Mouse (Mus musculus) right cerebral cortex, postnatal 36 days (tissue): ENCODE data around the gene Arrb1.
"Not testable (repeated sequence)": the region's sequence is repeated elsewhere in the genome, so short reads cannot be mapped to it uniquely, and the experiment has no call there.

Experiments used
- DNase-seq, 2 experiments: peaks; one replicate each; pipeline ENCODE4 v3.0.0; 2022; ENCODE audit warnings: low spot score in 2 of 2, mixed read lengths in 1 of 2

Gene Arrb1

DNA sequence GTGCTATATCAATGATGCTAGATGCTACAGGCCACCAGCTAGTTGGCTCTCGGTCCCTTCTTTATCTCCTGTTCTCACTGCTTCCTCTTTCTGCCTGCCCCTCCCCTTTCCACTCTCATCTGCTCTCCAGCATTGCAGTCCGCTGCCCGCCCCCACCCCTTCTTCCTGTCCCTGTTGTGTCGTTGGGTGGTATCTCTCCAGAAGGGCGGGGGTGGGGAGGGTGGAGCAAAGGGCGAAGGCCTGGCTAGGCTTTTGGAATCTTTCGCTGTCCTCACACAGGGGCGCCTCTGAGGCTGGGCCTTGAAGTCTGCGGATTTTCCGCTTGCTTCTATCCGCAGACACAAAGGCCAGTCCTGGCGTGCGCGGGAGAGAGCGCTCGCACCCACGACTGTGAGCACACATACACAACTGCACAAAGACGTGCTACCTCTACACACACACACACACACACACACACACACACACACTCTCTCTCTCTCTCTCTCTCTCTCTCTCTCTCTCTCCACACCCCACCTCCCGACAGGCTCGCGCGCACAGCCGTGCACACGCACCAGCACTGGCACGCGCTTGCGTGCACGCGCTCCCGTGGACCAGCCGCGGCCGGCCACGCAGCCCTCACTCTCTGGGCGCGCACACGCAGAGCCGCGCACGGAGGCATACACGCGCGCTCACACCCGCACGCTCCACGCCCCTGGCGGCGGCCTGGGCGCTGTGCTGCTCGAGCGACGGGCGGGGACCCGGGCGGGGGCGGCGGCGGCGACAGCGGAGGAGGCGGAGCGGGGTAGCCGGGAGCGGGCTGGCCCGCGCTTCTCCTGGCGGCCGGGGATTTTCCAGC, at the start of gene Arrb1:
Arrb1 (plus strand) TSS at position 566 of the 835 bp plus-strand sequence.
- peak; percentile 78 to 82 for DNase-seq

DNA sequence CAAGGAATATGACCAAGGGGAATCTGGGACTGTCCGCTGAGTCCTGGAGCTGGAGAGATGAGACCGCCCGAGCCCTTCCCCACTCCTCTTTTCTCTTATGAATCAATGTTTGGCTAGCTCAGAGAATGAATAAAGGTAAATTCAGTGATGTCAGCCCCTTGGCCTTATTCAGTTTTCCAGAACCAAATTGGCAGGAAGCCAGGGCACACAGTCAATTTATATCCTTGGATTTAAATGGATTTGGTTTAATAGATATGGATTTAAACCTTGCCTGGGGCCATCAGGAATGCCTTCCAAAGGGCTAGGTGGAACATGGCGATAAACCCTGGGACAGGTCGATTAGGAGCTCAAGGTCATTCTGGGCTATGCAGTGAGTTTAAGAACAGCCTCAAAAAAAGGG, 45.6 kb upstream of the Arrb1 start:
- no peak for DNase-seq

DNA sequence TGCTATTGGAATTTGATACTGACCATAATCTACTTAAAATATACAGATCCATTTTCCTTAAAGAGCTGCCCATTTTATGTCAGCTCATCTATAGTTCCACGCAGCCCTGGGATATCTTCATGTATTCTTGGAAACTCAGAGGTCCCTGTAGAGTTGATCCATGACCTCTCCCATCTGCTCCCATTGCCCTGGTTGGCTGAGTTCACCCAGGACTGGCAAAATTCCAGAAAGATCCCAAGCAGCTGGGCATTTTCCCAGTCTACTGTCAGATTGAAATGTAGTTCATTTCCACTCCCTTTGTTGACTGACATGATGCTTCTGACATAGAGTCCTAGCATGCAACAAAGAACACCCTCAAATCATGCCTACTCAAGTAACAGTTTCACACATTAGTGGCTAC, 36.1 kb upstream of the Arrb1 start:
- no peak for DNase-seq

DNA sequence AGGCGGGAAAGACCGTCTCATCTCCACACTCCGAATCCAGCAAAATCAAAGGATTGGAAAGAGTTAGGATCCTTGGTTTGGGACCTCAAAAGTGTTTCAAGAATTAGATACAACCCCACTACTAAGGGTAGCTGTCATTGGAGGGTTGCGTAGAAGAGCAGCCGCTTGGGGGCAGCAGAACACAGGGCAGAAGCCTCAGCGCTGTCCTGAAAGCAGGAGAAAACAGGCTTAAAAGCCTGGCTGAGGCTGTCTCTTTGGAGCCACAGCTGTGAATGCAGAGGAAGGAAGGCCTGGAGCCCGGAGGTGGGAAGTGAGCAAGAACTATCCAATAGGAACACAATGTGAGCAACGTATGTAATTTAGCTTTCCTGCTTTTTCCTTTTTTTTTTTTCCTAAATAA, 35.1 kb upstream of the Arrb1 start:
- DNase-seq, result peak; percentile 67 to 82

DNA sequence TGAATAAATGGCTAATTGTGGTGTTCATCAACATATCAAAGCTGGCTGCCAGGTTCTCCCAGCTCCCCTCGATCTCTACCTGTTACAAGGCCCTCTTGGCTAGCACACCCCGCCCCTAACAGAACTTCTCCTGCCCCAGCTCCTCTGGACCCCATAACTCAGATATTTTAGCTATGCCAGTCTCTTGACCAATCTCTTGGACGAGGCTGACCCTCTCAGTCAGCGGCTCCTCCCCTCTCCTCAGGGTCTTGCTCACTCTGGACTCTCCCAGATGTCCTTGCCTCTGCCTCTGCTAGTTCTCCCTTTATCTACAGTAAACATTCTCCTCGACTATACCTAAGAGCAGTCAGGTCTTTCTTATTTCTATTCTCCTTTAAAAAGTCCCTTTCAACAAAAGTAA, 34.6 kb upstream of the Arrb1 start:
- DNase-seq, result no peak

DNA sequence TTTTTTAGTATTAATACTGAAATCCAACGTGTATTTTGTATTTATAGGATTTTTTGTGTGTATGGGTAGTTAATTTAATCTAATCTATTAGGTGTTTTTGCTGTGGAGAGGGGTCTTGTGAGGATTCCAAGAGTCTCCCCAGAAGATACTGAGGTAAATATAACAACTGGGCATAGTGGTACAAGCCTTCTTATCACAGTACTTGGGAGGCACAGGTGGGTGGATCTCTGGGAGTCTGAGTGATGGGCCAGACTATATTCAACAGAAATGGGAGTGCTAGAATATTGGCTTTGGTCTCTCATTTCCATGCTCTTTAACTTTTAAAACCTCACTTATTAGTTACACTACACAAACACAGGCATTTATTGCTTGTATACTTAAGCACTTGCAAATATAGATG, 34.1 kb upstream of the Arrb1 start:
- no peak for DNase-seq

DNA sequence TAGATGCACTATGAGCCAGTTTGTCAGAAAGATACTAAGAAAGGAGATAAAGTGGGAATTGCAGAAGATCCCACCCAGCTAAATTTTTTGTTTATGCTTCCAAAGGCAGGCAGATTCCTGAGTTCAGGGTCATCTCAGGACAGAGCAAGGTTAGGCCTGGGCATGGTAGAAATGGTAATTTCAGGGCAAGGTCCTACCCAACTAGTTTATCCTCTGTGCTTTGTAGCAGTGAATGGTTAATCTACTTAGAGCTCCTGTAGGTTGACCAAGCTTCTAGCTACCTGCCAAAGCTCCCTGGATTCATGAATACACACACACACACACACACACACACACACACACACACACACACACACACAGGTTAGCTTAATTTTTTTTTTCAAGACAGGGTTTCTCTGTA, 30.7 kb upstream of the Arrb1 start:
- DNase-seq, result no peak

DNA sequence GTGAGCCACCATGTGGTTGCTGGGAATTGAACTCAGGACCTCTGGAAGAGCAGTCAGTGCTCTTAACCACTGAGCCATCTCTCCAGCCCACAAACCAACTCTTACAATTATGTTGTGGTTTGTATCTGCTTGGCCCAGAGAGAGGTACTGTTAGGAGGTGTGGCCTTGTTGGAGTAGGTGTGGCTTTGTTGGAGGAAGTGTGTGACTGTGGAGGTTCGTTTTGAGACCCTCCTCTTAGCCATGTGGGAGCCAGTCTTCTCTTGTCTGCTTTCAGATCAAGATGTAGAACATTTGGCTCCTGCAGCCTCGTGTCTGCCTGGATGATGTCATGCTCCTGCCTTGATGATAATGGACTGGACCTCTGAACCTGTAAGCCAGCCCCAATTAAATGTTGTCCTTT, 27.1 kb upstream of the Arrb1 start:
- not testable (repeated sequence) for DNase-seq

DNA sequence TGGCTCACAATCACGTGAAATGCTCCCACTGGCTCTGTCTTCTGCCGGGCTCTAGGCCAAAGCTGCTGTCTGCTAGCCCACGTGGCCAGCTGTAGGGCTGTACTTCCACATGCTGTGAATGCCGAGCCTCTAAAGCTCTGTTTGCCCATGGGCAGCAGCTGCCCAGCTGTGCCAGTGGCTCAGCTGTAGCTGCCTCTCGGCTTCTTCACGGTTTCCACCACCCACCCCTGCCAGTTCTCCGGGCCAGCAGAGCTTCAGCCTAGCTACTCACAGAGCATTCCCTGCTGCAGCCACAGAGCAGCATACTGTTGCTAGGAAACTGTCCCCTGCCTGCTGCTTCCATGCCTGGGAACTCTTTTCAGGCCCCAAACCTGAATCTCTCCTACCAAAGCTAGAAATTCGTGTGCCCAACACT, 25.2 kb upstream of the Arrb1 start:
- peak; percentile 62 to 66 for DNase-seq

DNA sequence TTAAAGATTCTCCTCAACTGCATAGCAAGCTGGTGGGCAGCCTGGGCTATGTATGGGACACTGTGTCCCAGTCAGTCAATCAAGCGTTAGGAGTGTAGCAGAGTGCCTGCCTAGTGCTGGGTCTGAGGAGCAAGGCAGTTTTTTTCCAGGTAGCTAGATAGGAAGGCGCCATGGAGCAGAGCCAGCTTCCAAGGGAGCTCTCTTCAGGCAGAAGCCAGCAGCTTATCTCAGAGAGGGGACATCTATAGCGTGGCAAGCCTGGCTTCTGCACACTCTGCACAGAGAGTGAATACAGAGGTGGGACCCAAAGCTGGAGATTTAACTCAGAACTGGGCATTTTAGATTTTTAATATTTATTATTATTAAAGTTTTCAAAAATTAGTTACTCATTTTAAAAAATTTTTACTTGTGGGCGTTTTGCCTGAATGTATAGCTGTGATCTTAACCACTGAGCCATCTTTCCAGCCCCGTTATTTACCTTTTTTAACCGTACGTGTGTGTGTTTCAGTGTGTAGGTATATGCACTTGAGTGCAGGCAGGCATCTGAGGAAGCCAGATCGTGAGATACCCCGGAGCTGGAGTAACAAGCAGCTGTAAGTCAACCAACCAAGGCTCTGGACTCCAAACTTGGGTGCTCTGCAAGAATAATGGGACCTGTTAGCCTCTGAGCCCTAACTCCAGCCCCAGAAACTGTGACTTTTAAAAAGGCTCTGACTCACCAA, 19.0 kb upstream of the Arrb1 start:
- DNase-seq, result no peak

DNA sequence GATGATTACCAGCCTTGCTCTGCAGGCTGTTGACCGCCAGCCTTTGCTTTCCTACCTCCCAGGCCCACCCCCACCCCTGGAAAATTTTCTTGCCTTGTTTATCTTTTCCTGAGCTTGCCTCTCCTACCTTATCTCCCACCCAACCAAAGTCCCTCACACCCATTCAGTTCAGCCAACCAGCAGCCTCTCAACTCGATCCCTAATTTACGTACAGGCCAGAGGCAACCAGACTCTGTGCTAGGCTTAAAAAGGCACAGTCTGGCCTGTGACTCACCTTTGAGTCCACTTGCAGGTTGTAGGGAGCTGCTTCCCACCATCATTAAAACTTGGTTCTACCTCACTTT, 18.5 kb upstream of the Arrb1 start:
- no peak for DNase-seq

DNA sequence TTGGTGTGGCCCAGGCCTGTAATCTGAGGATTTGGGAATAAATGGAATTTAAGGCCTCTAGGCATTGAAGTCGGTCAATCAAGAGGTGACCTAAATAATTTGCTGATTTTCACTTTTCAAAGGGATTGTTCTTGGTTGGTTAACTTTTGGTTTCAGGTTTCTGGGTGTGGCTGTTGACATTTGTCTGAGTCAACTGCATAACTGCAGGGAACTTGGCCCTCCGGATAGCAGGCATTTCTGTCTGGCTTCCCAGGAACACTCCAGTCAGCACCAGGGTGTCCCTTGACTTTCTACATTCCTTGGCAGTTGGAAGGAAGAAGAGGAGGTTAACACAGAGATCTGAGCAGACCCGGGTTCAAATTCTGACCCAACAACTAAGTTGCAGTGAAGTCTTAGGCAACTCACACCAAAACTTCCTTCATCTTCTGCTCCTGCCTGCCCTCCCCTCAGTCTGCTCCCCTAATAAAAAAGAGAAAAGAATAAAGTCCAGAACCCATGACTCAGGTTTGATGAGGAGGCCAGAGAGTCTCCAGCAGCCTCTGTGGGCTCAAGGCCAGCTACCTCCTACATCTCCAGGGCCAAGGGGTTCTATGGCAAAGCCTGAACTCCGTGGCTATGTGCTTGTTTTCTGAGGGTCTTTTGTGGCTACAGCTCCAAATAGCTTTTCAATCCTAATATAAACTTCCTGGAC, 16.2 kb upstream of the Arrb1 start:
- DNase-seq, result no peak

DNA sequence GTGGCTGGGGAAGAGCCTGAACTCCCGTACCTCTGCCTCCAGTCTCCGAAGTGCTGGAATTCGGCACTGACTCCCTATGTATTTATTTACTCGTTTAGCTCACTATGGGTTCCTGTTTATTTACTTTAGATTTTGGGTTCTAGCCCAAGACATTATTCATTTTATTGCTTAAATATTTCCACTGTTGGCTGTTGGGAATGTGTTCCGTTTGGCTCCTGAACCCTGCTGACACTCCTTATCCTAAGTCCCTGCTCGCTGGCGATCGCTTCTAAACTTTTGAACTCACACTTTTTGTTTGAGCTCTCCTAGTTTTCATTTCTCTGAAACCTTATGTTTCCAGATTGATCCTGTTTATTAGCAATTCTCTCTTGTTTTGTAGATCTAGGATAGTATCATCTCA, 12.1 kb upstream of the Arrb1 start:
- no peak for DNase-seq

DNA sequence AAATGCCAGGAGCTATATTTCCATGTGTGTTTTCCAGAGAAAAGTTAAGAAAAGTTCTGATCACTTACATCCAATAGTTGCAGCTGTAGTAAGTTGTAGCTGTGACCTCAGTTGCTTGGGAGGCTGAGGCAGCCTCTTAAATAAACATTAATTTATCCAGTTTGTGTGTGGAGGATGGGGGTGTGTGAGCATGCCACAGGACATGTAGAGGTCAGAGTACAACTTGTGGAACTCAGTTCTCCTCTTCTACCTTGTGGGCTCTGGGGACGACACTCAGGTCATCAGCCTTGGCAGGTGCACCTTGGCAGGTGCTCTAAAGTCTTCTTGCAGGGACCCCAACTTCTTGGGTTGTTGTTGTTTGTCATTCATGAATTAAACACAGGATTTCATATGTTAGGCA, 11.4 kb upstream of the Arrb1 start:
- no peak for DNase-seq

DNA sequence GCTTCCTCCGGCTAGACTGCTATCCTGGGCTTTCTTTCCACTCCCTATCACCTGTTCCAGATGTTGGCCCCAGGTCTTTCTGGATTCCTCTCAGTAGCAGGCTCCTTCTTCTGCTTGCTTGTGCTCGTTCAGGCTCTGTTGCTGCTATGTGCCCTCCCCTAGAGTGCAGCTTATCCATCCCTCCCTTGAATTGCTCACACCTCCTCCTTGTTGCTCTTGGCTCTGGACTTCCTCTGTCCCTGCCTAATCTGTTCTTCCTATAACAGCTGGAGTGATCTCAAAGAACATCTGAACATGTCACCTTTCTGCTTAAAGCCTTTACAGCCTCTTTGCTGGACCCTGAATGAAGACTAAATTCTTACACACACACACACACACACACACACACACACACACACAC, 6.7 kb upstream of the Arrb1 start:
- DNase-seq, result no peak

DNA sequence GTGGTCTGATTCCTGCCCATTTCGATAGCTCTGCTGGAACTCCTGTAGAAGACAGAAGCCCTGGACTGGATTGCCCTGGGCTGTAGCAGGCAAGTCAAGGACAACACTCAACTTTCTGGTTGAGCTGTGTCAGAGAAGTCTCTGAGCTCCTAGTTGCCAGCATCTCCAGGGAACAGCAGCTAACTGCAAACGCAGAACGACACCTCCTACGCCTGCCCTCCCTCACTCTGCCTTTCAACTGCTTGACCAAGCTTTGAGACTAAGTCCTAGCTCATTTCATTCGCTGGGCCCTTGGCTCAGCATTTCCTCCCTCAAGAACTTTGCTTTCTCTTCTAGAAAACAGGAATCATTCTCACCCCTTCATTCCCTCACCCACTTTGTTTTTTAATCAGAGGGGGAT, 5.9 kb upstream of the Arrb1 start:
- DNase-seq, result peak in 1 of 2 experiments; percentile 79

DNA sequence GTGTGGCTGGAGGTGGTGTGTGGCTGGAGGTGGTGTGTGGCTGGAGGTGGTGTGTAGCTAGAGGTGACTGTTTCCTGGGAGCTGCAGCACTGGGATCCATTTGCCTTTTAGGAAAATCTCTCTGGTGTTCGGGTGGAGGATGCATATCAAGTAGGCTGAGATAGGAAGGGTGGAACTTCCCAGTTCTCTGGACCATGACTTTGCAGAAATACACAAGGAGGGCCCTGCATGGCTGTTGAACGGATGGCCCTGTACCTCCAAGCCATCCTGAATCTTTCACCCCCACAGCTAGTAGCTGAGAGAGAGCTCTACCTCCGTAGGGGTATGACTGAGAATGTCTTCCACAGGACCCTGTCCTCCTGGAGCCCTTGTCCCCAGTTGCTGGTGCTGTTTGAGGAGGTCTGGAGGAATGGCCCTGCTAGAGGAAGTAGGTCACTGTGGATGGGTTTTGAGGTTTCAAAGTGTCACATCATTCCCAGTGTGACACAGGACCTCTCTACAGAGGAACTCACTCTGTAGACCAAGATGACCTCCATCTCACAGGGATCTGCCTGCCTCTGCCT, 3.8 kb upstream of the Arrb1 start:
- DNase-seq, result no peak

DNA sequence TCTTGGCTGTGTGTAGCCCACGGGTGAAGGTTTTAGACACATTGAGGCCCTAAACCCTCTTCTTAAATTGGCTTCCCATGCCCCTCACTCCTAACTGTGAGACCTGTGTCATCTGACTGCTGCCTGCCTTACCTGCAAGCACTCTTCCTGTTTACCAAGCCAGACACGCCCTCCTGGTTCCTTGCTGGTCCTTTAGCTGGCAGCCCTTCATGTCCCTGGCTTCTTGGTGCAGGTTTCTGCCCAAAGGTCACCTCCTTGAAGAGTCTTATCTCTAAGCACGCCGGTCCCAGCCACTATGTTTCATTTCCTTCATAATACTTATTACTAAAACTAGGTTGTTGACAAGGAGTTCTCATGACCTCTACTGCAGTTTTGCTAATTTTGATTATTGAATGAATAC, 2.7 kb upstream of the Arrb1 start:
- no peak for DNase-seq

DNA sequence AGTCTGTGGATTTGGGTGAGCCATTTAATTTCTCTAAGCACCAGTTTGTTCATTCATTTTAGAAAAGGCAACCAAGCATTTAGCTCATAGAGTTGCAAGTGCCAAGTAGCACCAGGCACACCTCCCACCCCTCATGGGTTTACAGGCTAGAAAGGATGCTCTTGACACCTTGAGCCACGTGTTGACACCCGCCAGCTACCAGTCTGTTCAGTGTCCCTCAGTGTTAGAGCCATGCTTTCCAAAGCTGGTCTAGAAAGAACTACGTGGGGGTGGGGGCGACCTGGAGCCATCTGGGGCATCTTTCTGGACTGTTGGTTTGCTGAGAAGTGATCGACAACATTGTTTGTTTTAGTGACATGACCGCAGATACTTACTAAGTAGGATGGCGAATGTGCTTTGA, 1.7 kb upstream of the Arrb1 start:
- no peak for DNase-seq

DNA sequence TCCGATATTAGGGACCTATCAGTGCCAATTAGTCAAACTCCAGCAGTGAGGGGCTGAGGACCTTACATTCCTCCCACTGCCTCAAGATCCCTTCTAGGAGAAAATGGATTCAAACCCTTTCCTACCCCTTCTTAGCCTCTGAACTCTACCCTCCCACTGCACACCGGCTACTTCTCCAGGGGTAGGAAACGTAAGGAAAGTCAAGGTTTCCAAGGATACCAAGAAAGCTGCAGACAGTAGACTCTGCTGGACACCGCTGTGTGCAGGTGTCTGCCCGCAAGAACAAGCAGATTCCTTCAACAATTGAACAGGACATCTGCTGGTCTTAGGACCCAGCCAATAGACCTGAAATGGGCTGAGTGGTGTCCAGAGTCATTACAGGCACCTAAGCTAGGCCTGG, 765 bp upstream of the Arrb1 start:
- no peak for DNase-seq

DNA sequence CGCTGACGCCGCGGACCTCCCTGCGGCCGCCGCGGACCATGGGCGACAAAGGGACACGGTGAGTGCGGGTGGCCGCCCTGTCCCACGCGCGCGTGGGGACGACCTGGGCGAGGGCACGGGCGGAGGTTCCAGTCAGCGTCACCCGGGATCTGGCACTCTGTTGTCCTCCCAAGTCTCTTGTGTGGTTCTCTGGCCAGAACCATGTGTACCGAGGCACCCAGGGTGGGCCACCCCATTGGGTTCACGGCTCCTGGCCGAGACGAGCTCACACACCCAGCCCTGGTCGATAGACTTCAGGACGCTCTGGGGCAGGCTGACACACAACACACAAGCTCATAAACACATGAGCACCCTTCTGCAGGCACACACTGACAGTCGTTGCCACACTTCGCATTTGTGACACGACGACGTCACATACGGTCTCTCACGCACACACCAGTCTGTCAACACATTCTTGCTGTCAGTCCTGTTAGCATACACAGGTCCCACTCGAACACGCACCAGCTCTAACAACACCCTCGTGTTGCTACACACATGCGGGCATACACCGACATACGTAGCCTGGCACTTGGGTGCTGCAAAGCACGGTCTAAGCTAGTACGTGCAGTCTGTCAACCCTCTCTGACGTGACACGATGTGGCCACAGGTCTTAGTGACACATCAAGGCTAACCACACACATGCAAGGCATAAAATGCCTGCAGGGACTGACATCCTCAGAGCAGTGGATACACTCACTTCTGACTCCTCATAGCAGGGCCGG, 655 bp downstream of the Arrb1 start:
- DNase-seq, result peak in 1 of 2 experiments; percentile 43
